Mouse (Mus musculus): ENCODE results near the gene Nox1.

The Nox1 gene

GRCm38 (mm10) chrX:134128549-134128948, 93.2 kb downstream of the Nox1 start:
- no peak for DNase-seq (ENCODE audit: low read depth, low spot score)

DNA sequence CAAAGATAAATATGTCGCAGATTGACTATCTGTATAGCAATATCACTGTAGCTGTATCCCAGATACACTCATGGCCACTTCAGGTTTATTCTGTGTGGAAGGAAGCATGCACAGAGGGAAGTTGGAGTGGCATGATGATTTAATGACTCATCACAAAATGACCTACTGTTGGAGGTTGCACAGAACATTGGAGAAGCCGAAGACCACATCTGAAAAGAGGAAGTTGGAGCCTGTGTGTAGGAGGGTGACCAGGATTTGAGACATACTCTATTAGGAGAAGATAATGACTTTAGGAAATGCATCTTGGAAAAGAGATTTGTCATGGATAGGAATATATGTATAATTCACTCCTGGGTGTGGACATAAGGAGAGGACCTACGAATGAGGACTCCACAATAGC, 105.3 kb downstream of the Nox1 start:
- no peak for DNase-seq (ENCODE audit: low read depth, low spot score)

DNA sequence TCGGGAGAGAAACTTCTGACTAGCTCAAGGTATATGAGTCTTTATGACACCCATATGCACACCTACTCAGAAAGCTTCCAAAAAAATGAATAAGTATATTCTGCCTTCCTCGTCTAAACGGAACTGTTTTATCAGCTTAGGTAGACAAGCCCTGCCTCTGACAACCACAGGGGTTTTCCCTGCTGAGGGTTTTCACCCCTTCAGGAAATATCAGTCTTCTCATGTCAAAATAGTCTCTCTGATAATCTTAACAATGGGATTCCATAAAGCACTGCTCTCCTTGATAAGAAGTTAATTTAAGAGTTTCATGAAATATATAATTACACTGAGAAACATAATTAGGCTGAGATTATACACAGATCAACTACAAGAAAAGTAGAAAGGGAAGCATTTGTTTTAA, 110.0 kb downstream of the Nox1 start:
- no peak for DNase-seq (ENCODE audit: low read depth, low spot score)

- DNase-seq (ENCODE audit: low read depth, low spot score), result no peak
These were observed 119.1 kb downstream of the Nox1 start for GRCm38 (mm10) chrX:134102641-134103040.

DNA sequence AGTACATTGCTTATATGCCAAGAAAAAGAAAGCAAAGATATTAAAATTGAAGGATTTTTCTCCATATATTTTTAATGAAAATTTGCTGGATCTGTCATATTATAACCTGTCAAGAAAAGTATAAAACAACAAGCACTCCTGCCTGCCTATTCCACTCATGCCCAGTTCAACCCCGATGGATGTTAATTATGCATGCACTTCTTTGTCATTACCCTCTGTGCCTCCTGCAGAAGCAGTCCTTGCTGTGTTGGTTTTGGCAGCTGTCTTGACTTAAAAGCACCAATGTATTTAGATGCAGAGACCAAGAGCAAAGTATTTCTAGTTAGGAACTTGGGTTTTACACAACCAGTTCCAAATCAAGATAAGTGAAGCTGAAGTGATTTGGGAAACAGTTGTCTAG, 136.3 kb downstream of the Nox1 start:
- no peak for DNase-seq (ENCODE audit: low read depth, low spot score)

GRCm38 (mm10) chrX:134059764-134060163, 162.0 kb downstream of the Nox1 start:
- no peak for DNase-seq (ENCODE audit: low read depth, low spot score)

DNA sequence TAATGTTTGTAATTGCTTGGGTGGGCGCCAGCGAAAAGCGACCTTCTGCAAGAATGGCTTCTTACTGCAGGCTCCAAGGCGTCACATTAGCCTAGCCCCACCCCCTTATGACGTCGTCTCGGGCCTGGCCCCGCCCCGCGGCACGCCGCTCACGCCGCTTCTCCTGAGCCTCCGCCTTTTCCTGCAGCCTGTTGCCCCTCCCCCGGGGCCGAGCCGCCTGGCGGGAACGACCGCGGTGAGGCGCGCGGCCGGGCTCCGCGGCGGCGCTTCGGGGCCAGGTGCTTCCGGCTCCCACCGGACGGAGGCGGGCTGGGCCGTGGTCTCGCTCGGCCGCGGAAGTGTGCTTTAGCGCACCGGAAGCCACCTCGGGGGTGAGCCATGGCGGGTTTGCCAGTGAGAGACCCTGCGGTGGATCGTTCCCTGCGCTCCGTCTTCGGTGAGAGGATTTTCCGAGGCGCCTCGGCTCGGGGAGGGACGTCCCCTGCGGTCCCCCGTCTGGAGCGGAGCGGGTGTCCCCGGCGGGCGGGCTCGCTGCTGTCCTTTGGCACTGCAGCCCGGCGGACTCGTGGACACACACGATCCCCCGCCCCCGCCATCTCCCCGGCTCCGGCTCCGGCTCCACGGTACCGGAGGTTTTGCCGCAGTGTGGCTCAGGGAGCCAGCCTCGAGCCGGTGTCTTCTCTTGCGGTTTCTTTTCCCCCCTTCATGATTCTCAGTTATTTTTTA, 162.6 kb downstream of the Nox1 start, which contains the start of gene Cstf2:
TSS of gene Cstf2 (plus strand) at position 201 of the 726 bp plus-strand sequence.
- DNase-seq (ENCODE audit: low read depth, low spot score), result peak; percentile 81

DNA sequence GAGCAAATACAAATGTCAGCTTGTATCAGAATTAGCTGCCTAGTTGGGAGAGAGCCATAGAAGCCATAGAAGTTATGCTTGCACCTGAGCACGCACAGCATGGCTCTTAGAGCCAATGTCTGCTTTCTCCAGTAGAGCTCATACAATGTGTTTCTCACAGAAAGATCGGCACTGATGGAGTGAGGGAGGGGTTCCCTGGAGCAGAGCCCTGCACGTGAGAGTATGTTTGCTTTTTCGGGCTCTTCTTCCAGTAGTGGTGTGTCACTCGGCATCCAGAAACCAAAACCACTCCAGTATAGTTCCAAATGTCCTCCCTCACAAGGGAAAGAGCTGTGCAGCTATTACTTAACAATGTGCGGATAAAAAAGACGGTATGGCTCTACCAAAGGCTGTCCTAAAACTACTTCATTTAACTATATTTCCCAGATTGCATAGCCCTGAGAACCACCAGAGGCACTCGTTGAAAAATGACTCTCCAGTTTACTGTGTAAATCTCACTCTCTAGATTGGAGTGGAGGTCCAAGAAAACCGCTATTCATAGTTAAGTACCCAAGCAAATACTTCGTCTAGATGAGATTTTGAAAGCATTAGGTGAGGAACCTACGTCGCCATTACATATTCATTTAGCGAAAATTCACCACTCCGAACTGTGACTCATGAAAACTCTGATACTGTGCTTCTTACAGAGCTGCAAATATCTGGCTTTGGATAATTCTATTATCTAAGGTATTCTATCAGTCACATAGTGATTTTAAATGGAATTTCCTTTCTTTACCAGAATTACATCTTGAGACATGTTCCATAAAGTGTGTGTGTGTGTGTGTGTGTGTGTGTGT, 163.5 kb downstream of the Nox1 start:
- DNase-seq (ENCODE audit: low read depth, low spot score), result no peak

GRCm38 (mm10) chrX:134056897-134057296, 164.9 kb downstream of the Nox1 start:
- no peak for DNase-seq (ENCODE audit: low read depth, low spot score)

GRCm38 (mm10) chrX:134048994-134049393, 172.8 kb downstream of the Nox1 start:
- no peak for DNase-seq (ENCODE audit: low read depth, low spot score)

All from embryo, embryonic 11.5 days (tissue).